Mouse (Mus musculus) neural tube, embryonic 12.5 days (tissue): ENCODE data around the gene Bmper. TPM values are rescaled to one million over a fixed set of nuclear protein-coding genes. Genes with fewer than 3 reads are reported as not detected.

Experiments
- ATAC-seq: fragments of 200-750 bp; cut with Nextera tagmentation; 2 replicates; pipeline ENCODE4 v1.8.0; 2017; ENCODE audit warnings: low read depth, mild to moderate bottlenecking, moderate TSS enrichment, moderate library complexity; ENCODE audit not compliant: low FRiP score
- H3K27ac ChIP-seq: fragments of 300-500 bp; sonication (generic); 2 replicates; pipeline ENCODE4 v1.5.1; 2016
- H3K27me3 ChIP-seq: fragments of 300-500 bp; sonication (generic); replicated peaks from 2 replicates; pipeline ENCODE4 v1.6.1; 2016; ENCODE audit warnings: mild to moderate bottlenecking
- H3K36me3 ChIP-seq: fragments of 300-500 bp; sonication (generic); 2 replicates; pipeline ENCODE4 v1.6.1; 2016; ENCODE audit warnings: mild to moderate bottlenecking
- H3K4me1 ChIP-seq: fragments of 300-500 bp; sonication (generic); 2 replicates; pipeline ENCODE4 v1.6.1; 2016
- H3K4me2 ChIP-seq: fragments of 300-500 bp; sonication (generic); replicated peaks from 2 replicates; pipeline ENCODE4 v1.6.1; 2016; ENCODE audit warnings: mild to moderate bottlenecking
- H3K4me3 ChIP-seq: fragments of 300-500 bp; sonication (generic); 2 replicates; pipeline ENCODE4 v1.5.1; 2016
- H3K9ac ChIP-seq: fragments of 300-500 bp; sonication (generic); 2 replicates; pipeline ENCODE4 v1.6.1; 2016; ENCODE audit warnings: mild to moderate bottlenecking
- H3K9me3 ChIP-seq: fragments of 300-500 bp; sonication (generic); 2 replicates; pipeline ENCODE4 v1.6.1; 2016; ENCODE audit warnings: mild to moderate bottlenecking
- WGBS: fragments of 180-500 bp; shearing (Covaris S2); methylation state at CpG from one replicate; pipeline ENCODE4 v1.1.7; 2016; 5-methylcytosine and 5-hydroxymethylcytosine counted together
- polyA plus RNA-seq: library from polyadenylated mRNA; unstranded; fragments of >200 nt; fragmentation: Nextera tagmentation; extraction: Ambion mirVana; gene quantifications from 2 replicates; pipeline ENCODE4 v1.2.1, GENCODE M21; 2016

The Bmper gene
- polyA plus RNA-seq, 1 experiment from 2014 or later = 8.5 TPM

- Histone ChIP-seq H3K9ac (no peak overlapping the region), H3K4me2 (no peak overlapping the region), H3K4me3 (no peak overlapping the region), H3K4me1 (no peaks in the 10 kb centered on the region), H3K27me3 (no peaks in the 10 kb centered on the region), H3K9me3 (no peaks in the 10 kb centered on the region), H3K27ac (no peak overlapping the region), H3K36me3 (no peaks in the 10 kb centered on the region)
- 87% methylated on average over 2 of the region's 2 CpGs for WGBS
- no peak for ATAC-seq
Measured at GRCm38 (mm10) chr9:23312877-23313276, 90.0 kb downstream of the Bmper start.

GRCm38 (mm10) chr9:23315631-23316330, 92.9 kb downstream of the Bmper start:
- no peak overlapping the region for H3K27ac ChIP-seq
- no peak overlapping the region for H3K4me3 ChIP-seq
- no peaks in the 10 kb centered on the region for H3K36me3 ChIP-seq
- H3K27me3 ChIP-seq = no peaks in the 10 kb centered on the region
- 93% methylated on average over 5 of the region's 5 CpGs for WGBS
- no peaks in the 10 kb centered on the region for H3K4me1 ChIP-seq
- H3K9ac ChIP-seq = no peak overlapping the region
- ATAC-seq = no peak
- H3K9me3 ChIP-seq = no peaks in the 10 kb centered on the region
- H3K4me2 ChIP-seq = no peak overlapping the region

GRCm38 (mm10) chr9:23327830-23328229, 105.0 kb downstream of the Bmper start:
- Histone ChIP-seq H3K36me3 (no peaks in the 10 kb centered on the region), H3K27ac (no peak overlapping the region), H3K9me3 (no peaks in the 10 kb centered on the region), H3K4me3 (no peak overlapping the region), H3K4me1 (0 out of 2 replicates have a peak, but pooled peaks cover 1% of the 10 kb centered on the region), H3K4me2 (no peak overlapping the region), H3K27me3 (no peaks in the 10 kb centered on the region), H3K9ac (no peak overlapping the region)
- ATAC-seq = no peak
- WGBS = 91% methylated on average over 3 of the region's 3 CpGs

GRCm38 (mm10) chr9:23333041-23333622, 110.3 kb downstream of the Bmper start:
- no peaks in the 10 kb centered on the region for H3K9me3 ChIP-seq
- H3K27ac ChIP-seq = no peak overlapping the region
- no peak overlapping the region for H3K4me2 ChIP-seq
- H3K27me3 ChIP-seq = no peaks in the 10 kb centered on the region
- peaks cover 9% of the 10 kb centered on the region; the same call in 1 of the 2 replicates for H3K4me1 ChIP-seq
- no peak overlapping the region for H3K9ac ChIP-seq
- WGBS = 58% methylated on average over 3 of the region's 3 CpGs
- ATAC-seq = peak; percentile 48
- no peaks in the 10 kb centered on the region for H3K36me3 ChIP-seq
- H3K4me3 ChIP-seq = no peak overlapping the region

- Histone ChIP-seq H3K9ac (no peak overlapping the region), H3K4me2 (no peak overlapping the region), H3K9me3 (no peaks in the 10 kb centered on the region), H3K27me3 (no peaks in the 10 kb centered on the region), H3K4me1 (no peaks in the 10 kb centered on the region), H3K36me3 (no peaks in the 10 kb centered on the region), H3K4me3 (no peak overlapping the region), H3K27ac (no peak overlapping the region)
- ATAC-seq = no peak
Measured at GRCm38 (mm10) chr9:23340551-23340950, 117.7 kb downstream of the Bmper start.

GRCm38 (mm10) chr9:23341246-23341645, 118.4 kb downstream of the Bmper start:
- H3K4me3 ChIP-seq = no peak overlapping the region
- no peak overlapping the region for H3K9ac ChIP-seq
- H3K4me2 ChIP-seq = no peak overlapping the region
- ATAC-seq = no peak
- H3K9me3 ChIP-seq = no peaks in the 10 kb centered on the region
- H3K4me1 ChIP-seq = no peaks in the 10 kb centered on the region
- no peaks in the 10 kb centered on the region for H3K27me3 ChIP-seq
- H3K36me3 ChIP-seq = no peaks in the 10 kb centered on the region
- no peak overlapping the region for H3K27ac ChIP-seq

- Histone ChIP-seq H3K27me3 (no peaks in the 10 kb centered on the region), H3K9ac (no peak overlapping the region), H3K27ac (no peak overlapping the region), H3K9me3 (no peaks in the 10 kb centered on the region), H3K4me2 (no peak overlapping the region), H3K4me1 (no peaks in the 10 kb centered on the region), H3K4me3 (no peak overlapping the region), H3K36me3 (no peaks in the 10 kb centered on the region)
- ATAC-seq = no peak
Measured at GRCm38 (mm10) chr9:23344353-23344752, 121.5 kb downstream of the Bmper start.

GRCm38 (mm10) chr9:23345093-23345844, 122.4 kb downstream of the Bmper start:
- 85% methylated on average over 8 of the region's 8 CpGs for WGBS
- Histone ChIP-seq H3K9me3 (no peaks in the 10 kb centered on the region), H3K27ac (no peak overlapping the region), H3K9ac (no peak overlapping the region), H3K27me3 (no peaks in the 10 kb centered on the region), H3K4me3 (no peak overlapping the region), H3K4me1 (no peaks in the 10 kb centered on the region), H3K4me2 (no peak overlapping the region), H3K36me3 (no peaks in the 10 kb centered on the region)
- ATAC-seq = no peak

GRCm38 (mm10) chr9:23349603-23350002, 126.7 kb downstream of the Bmper start:
- Histone ChIP-seq H3K27me3 (no peaks in the 10 kb centered on the region), H3K4me1 (no peaks in the 10 kb centered on the region), H3K9ac (no peak overlapping the region), H3K27ac (no peak overlapping the region), H3K36me3 (no peaks in the 10 kb centered on the region), H3K9me3 (no peaks in the 10 kb centered on the region), H3K4me2 (no peak overlapping the region), H3K4me3 (no peak overlapping the region)
- WGBS = 83% methylated on average over 5 of the region's 5 CpGs
- ATAC-seq = no peak

- Histone ChIP-seq H3K4me1 (no peaks in the 10 kb centered on the region), H3K36me3 (no peaks in the 10 kb centered on the region), H3K9ac (no peak overlapping the region), H3K4me3 (no peak overlapping the region), H3K27me3 (no peaks in the 10 kb centered on the region), H3K9me3 (no peaks in the 10 kb centered on the region), H3K4me2 (no peak overlapping the region), H3K27ac (no peak overlapping the region)
- WGBS = 88% methylated on average over 8 of the region's 8 CpGs
- ATAC-seq = no peak
Measured at GRCm38 (mm10) chr9:23351400-23351799, 128.5 kb downstream of the Bmper start.

- Histone ChIP-seq H3K4me1 (no peaks in the 10 kb centered on the region), H3K27ac (no peak overlapping the region), H3K4me3 (no peak overlapping the region), H3K27me3 (no peaks in the 10 kb centered on the region), H3K9ac (no peak overlapping the region), H3K9me3 (no peaks in the 10 kb centered on the region), H3K4me2 (no peak overlapping the region), H3K36me3 (no peaks in the 10 kb centered on the region)
- WGBS = 94% methylated on average over 2 of the region's 2 CpGs
- ATAC-seq = no peak
Measured at GRCm38 (mm10) chr9:23352396-23352795, 129.5 kb downstream of the Bmper start.

GRCm38 (mm10) chr9:23354201-23354820, 131.4 kb downstream of the Bmper start:
- H3K4me3 ChIP-seq = no peak overlapping the region
- no peaks in the 10 kb centered on the region for H3K4me1 ChIP-seq
- no peaks in the 10 kb centered on the region for H3K9me3 ChIP-seq
- H3K9ac ChIP-seq = no peak overlapping the region
- H3K4me2 ChIP-seq = no peak overlapping the region
- no peaks in the 10 kb centered on the region for H3K36me3 ChIP-seq
- WGBS = 56% methylated on average over 5 of the region's 5 CpGs
- H3K27me3 ChIP-seq = no peaks in the 10 kb centered on the region
- H3K27ac ChIP-seq = no peak overlapping the region
- no peak for ATAC-seq
